Mouse (Mus musculus) right cerebral cortex, postnatal 36 days (tissue): ENCODE results near the gene Prdm15.

ENCODE experiments used
- DNase-seq, 2 experiments: peaks; one replicate each; pipeline ENCODE4 v3.0.0; 2022; ENCODE audit warnings: low spot score in 2 of 2, mixed read lengths in 1 of 2

The Prdm15 gene

GRCm38 (mm10) chr16:97752316-97752941 lies 99.2 kb downstream of the Prdm15 start:
- DNase-seq, result no peak

- no peak for DNase-seq
Observed at GRCm38 (mm10) chr16:97751884-97752283, 99.8 kb downstream of the Prdm15 start.

GRCm38 (mm10) chr16:97748421-97748820 lies 103.2 kb downstream of the Prdm15 start:
- no peak for DNase-seq
